Mouse (Mus musculus): Measurements from ENCODE around the gene Olfr1270. TPM values are rescaled to one million over a fixed set of nuclear protein-coding genes. Genes with fewer than 3 reads are reported as not detected.

The Olfr1270 gene
- polyA plus RNA-seq, 1 experiment, result not detected

DNA sequence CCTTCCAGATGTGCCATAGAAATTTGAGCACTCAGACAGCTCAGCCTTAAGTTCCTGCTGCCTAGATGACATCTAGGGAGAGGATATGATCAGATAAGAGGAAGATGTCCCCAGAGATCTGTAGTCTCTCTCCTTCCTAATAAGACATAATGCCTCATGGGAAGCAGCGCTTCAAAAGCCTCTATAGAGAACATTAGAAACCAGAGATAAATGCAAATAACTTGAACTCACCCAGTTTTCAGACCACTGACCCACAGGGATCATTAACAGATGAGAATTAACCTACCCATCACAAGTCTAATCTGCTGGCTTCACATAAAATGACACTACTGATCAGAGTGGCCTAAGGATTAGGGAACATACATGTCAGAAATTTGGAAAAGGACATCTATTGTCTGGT, 31.6 kb downstream of the Olfr1270 start, which contains the start of gene Olfr1269:
Olfr1269 (minus strand) TSS at position 101 of the 400 bp plus-strand sequence.
- Histone ChIP-seq H3K4me1 (ENCODE audit: control insufficient read depth, insufficient read depth, insufficient read length) (no peaks in the 10 kb centered on the region), H3K36me3 (ENCODE audit: control insufficient read depth, insufficient read depth, low read length) (no peaks in the 10 kb centered on the region), H3K27ac (ENCODE audit: insufficient read depth, low read length) (no peak within 1 kb of the TSS), H3K27me3 (ENCODE audit: control insufficient read depth, insufficient read depth, low read length) (no peaks in the 10 kb centered on the region), H3K4me3 (ENCODE audit: extremely low read depth, insufficient read depth, insufficient read length) (no peak within 1 kb of the TSS)
- no peak for TF ChIP-seq CTCF (IDR thresholded peaks at IDR 0.05; ENCODE audit: extremely low read depth, insufficient read depth, insufficient read length, insufficient replicate concordance)
- TF ChIP-seq POLR2A (IDR thresholded peaks at IDR 0.05; ENCODE audit: low read depth, low read length), result no peak
- DNase-seq (ENCODE audit: low read depth in 1 of 2, low spot score in 2 of 2), result no peak
- 97% methylated on average over 1 of the region's 1 CpGs for WGBS

Other genes with a start within 250 kb of the Olfr1270 start
- gene Olfr1258, start 225.8 kb downstream of the Olfr1270 start, polyA plus RNA-seq (2012; rRNA removed), result not detected in 2 replicates
- not detected in 2 replicates for gene Olfr1259, start 204.4 kb downstream of the Olfr1270 start, polyA plus RNA-seq (2012; rRNA removed)
- not detected in 2 replicates for gene Olfr1260, start 178.8 kb downstream of the Olfr1270 start, polyA plus RNA-seq (2012; rRNA removed)
- gene Olfr1261, start 161.9 kb downstream of the Olfr1270 start, polyA plus RNA-seq (2012; rRNA removed), result not detected in 2 replicates
- not detected in 2 replicates for gene Olfr1262, start 152.9 kb downstream of the Olfr1270 start, polyA plus RNA-seq (2012; rRNA removed)
- not detected in 2 replicates for gene Olfr1263, start 141.0 kb downstream of the Olfr1270 start, polyA plus RNA-seq (2012; rRNA removed)
- not detected in 2 replicates for gene Olfr1264, start 127.5 kb downstream of the Olfr1270 start, polyA plus RNA-seq (2012; rRNA removed)
- gene Olfr1265, start 117.8 kb downstream of the Olfr1270 start, polyA plus RNA-seq (2012; rRNA removed), result not detected in 2 replicates
- not detected in 2 replicates for gene Olfr140, start 89.5 kb downstream of the Olfr1270 start, polyA plus RNA-seq (2012; rRNA removed)
- gene Olfr1269, start 31.7 kb downstream of the Olfr1270 start, polyA plus RNA-seq (2012; rRNA removed), result not detected in 2 replicates
- not detected in 2 replicates for gene Olfr32, start 10.8 kb downstream of the Olfr1270 start, polyA plus RNA-seq (2012; rRNA removed)
- not detected in 2 replicates for gene Olfr1506, start 71.4 kb upstream of the Olfr1270 start, polyA plus RNA-seq (2012; rRNA removed)
- gene Olfr142, start 104.5 kb upstream of the Olfr1270 start, polyA plus RNA-seq (2012; rRNA removed), result not detected in 2 replicates
- gene Olfr1271, start 117.9 kb upstream of the Olfr1270 start, polyA plus RNA-seq (2012; rRNA removed), result not detected in 2 replicates
- gene Olfr1272, start 139.8 kb upstream of the Olfr1270 start, polyA plus RNA-seq (2012; rRNA removed), result not detected in 2 replicates
- not detected in 2 replicates for gene Gm13769, start 169.1 kb upstream of the Olfr1270 start, polyA plus RNA-seq (2012; rRNA removed)
- not detected in 2 replicates for gene Olfr1274-ps, start 245.6 kb upstream of the Olfr1270 start, polyA plus RNA-seq (2012; rRNA removed)

Measured in spleen, adult 2 months (tissue).